Mouse (Mus musculus) ZHBTc4 (cell line): ENCODE measurements at regions not wholly inside any gene's neighbourhood (a gene's known extent, or its start where the extent isn't known, plus 50 kb on each side); places are given as distances from the start of the nearest gene placed in this dataset.
A peak's percentile ranks its signal among the peaks of the same experiment; 100 is the strongest.

Experiments
- DNase-seq: peaks from one replicate; pipeline ENCODE4 v3.0.0-alpha.2; 2011; ENCODE audit warnings: low read depth, low spot score

DNA sequence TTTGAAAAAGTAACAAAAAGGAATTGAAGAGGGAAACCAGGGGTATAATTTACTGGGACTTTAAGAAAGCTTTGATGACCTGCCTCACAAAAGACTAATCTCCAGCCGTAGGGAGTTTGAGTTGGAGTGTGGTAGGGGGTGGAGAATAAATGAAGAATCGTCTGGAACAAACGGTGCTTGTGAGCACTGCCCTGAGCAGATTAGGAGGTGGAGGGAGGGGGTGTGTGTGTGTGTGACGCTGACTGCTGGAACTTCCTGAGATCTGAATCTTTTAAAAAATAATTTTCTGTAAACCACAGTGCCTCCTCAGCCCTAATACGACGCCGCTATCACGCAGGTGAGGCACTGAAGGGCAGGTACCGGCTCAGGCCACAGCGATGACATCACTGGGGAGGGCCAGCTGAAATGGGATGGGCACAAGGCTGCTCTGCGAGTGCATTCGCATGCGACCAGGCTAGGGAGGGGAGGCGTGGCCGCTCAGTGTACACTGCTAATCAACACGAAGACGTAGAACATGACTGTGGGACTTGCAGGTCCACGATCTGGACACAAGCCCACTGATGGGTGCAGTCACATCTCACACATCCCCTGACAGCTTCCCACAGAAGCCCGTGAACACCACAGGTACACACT, 395.4 kb downstream of the Zfp536 start:
- DNase-seq = peak; percentile 15

DNA sequence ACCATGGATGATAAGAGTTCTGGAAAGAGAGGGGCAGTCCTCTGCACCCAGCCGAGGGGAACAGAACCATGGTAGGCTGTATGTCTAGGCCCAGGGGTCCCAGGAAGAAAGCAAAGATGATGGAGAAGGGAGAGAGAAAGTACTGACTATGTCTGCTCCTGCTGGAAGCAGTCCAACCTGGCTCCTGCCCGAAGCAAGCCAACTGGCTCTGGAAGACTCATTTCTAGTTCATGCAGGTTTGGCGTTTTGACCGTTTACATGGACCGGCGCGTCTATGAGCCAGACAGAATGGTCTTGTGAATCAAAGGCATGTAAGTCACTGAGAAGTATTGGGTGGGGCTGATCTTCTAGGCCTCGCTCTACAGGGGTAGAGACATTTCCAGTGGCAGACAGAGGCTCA, 385.6 kb downstream of the Zfp536 start:
- DNase-seq = no peak

DNA sequence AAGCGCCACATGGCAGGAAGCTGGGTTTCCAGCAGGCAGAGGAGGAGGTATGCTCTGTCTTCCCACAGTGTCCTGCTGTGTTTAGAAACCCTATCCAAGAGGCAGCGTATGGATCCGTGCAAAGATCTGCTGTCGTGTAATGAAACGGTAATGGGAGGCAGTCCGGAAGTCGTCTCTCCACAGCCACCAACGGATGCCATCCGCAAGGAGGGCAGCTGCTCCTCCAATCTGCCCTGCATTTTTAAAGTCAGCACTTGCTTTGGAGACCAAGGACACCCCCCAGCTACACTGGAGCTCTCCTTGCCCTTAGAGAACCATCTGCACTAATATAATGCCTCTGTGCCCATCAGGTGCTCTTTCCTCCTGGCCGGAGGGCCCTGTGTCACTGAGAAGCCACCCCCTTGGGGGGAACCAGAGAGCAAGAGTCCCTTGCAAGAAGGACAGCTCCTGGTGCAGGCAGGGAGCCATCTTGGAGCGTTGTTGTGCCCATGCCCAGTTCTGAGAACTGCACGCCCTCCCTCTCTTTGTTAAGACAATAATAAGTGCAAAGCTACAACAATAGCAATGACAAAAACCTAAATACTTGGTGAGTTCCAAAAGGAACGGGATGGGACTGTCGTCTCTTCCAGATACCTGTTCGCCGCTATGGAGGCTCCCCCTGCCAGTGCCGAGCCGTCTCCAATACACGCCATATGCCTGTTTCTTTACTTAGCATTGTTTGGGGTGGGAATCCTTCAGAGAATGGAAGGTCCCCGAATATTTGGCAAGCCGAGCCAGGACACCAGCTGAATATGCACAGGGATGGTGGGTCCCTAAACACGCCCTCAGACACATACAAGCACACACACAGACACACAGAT, 384.4 kb downstream of the Zfp536 start:
- DNase-seq = no peak

DNA sequence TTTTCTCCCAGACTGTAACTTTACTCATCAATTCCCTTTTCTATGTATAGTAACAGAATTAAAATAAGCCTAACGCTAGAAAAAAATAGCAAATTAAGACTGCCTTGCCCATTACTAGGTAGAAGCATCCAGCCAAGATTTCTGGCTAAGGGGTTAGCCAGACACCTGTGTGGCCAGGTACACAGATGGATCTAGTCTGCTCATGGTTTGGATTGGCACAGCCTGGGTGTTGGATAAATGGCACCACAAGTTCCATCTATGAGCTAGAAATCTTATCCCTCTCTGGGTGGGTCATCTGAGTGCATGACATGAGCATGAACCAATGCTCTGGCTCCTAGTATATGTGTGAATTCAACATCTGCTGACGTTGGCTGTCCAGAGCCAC, 383.7 kb downstream of the Zfp536 start:
- no peak for DNase-seq

DNA sequence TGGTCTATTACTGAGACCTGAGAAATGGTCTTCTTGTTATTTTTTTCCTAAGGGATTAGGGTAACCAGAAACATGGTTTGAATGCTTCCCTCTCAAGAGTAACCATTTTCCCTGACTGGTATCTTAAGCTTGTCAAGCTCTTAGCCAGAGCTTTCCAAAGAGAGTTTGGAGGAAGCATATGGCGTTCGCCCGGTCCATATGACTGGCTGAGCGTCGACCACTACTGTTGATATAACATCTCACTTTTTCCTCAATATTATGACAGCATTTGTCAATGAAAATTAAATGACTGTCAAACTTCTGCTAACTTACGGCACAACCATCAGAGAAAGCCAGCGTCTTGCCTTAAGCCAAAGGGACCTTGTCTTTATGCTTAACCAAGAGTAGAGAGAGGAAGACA, 383.2 kb downstream of the Zfp536 start:
- DNase-seq = no peak

DNA sequence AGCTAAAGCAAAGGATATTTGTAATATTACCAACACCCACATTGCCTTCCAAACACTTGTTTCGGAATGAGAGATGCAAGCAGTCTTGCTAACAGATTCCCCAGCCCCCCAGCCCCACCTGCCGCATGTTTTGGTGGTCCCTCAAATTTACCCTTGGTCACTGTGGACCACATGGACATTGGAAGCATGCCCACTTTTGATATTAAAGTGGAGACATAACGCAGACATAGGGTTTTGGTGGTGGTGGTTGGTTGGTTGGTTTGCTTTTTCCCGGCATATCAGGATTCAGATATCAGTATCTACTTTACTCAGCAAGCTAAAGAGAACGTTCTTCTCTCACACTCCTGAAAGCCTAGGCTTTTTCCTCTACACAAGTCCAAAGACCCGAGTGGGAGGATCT, 381.3 kb downstream of the Zfp536 start:
- DNase-seq = no peak

DNA sequence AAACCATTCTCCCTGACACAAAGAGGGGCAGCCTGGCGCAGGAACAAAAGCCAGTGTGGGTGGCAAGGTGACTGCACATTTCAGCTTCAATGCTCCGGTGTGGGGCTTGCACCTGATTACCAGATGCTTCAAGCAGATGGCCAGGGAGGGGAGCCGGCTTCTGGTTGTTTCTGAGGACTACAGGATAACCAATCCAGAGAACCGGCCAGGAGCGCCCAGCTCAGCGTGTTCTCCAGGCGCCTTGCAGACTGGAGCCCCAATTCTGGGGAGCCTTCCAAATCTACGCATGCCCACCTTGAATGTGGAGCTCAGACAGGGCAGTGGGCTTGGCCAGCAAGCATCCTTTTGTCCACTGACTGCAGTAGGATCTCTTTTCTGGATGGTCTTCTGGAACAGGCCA, 380.8 kb downstream of the Zfp536 start:
- no peak for DNase-seq

DNA sequence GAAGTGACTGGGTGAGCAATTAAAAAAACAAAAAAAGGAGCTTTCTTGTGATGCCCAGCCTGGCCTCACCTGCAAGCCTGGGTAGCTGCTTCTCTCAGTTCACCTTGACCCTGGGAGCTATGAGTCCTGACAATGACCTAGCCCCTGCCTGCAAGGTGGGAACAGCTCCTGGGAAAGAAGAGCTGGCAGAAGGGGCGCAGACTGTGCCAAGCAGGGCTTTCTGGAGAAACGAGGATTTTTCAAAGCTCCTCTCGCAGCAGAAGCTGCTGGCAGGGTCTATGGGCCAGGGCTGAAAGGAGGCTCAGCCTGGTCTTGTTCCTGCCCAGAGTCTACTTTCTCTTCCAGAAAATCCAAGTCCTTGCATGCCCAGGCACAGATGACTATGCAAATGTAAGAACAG, 380.4 kb downstream of the Zfp536 start:
- DNase-seq = no peak

DNA sequence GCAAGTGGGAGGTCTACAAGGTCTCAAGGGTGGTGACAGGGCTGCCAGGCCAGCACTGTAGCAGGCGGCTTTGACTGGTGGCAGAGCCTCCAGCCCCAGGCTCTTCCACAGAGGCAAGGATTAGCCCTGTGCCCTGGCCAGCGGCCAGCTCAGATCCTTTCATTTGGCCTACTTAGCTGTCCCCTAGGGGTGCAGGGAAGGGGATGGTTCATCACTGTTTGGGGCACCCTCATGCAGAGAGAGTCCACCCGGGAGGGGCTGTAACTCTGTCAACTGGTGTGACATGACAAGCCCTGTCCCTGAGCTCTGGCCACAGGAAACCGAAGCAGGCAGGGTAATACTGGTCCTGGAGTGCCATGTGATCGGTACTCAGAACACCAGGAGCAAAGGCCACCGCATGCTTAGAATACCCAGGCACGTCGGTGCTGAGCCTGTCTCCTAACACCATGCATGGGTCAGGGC, 378.4 kb downstream of the Zfp536 start:
- no peak for DNase-seq

DNA sequence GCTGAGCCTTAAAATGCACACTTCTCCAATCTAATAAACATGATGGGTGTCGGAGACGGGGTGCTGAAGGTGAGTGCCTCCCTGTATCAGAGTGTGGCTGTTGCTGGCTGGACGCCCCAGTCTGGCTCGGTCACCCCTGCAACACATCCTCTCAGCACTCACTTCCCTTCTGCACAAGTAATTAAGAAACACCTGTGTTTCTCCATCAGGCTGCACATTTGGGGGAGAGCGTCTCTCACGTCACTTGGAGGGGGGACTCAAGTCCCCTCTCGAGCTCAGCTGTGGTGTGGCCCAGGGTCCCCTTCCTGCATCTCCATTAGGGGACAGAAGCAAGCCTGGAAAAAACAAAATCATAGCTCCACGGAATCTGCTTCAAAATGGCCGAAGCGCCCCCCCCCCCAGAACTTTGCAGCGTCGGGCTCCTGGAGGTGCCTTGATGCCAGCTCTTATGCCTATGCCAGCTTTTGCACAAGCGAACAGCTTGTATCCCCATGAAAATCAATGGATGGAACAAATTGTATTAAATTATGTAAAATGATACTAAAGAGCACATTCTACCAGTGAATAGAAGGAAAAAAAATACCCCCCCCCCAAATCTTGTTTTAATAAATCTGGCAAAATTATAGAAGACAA, 377.4 kb downstream of the Zfp536 start:
- DNase-seq = no peak

DNA sequence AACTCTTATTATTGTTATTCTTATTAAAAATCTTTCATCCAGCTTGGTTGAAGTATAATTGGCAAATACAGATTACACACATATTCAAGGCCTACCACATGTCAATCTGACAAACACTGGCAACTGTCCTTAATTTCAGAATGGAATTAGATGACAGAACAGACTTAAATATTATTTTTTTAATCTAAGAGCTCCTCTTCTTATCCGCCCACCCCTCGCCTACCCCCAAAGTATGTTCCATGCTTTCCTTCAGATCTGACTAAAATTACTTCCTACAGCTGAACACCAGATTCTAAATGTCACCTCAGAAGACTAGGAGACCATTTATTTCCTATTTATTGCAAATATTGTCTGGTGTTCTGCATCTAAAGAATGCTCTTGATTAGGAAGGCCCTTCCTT, 370.0 kb downstream of the Zfp536 start:
- DNase-seq = no peak

DNA sequence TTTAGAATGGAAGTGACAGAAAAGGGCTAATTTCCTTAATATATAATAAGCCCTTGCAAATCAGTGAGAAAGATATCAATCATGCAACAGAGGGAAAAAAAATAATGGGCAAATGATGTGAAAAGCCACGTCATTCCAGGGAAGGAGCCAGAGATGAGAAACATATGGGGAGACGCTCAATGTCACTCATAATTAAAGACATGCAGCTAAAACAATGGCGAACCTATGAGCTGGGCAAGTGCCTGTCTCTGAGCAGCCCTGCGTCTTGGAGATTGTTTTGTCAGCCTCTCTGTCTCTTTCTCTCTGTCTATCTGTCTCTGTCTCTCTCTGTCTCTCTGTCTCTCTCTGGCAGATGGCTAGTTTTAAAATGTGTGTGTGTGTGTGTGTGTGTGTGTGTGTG, 360.1 kb downstream of the Zfp536 start:
- no peak for DNase-seq

DNA sequence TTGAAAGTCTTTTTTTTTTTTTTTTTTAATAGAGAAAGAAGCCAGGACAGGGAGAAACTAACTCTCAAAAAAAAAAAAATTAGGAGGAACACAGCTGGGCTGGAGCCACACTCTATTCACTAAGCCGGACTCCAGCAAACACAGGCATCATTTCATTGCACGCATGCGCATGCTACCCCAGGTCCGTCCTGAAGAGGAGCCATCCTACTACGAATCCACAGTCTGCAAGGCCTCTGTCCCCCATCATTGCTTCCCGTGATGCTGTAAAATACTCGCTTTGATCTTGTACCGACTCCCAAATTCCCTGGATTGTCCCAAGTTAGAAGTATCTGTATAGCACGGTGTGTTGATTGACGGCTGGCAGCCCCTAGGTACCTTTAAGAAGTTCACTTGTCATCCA, 351.7 kb downstream of the Zfp536 start:
- peak; percentile 50 for DNase-seq
